Mouse (Mus musculus) limb, embryonic 14.5 days (tissue): ENCODE measurements around the gene Traf1. TPM values are rescaled to one million over a fixed set of nuclear protein-coding genes. Genes with fewer than 3 reads are reported as not detected.
A peak's percentile ranks its signal among the peaks of the same experiment; 100 is the strongest.

ENCODE experiments used
- ATAC-seq: fragments of 200-750 bp; cut with Nextera tagmentation; 2 replicates; pipeline ENCODE4 v1.8.0; 2017; ENCODE audit warnings: low read depth, moderate number of reproducible peaks, moderate TSS enrichment; ENCODE audit not compliant: low FRiP score
- DNase-seq: peaks from one replicate; pipeline ENCODE4 v3.0.0-alpha.2; 2015; ENCODE audit warnings: low spot score
- H3K27ac ChIP-seq: fragments of 300-500 bp; sonication (generic); replicated peaks from 2 replicates; pipeline ENCODE4 v1.5.1; 2014; ENCODE audit warnings: low read depth, mild to moderate bottlenecking, low read length, moderate library complexity, mixed read lengths
- H3K27me3 ChIP-seq: fragments of 300-500 bp; sonication (generic); 2 replicates; pipeline ENCODE4 v1.6.1; 2014; ENCODE audit warnings: low read length, mixed read lengths; ENCODE audit not compliant: control insufficient read depth, insufficient read depth
- H3K36me3 ChIP-seq: fragments of 300-500 bp; sonication (generic); 2 replicates; pipeline ENCODE4 v1.6.1; 2014; ENCODE audit warnings: mild to moderate bottlenecking, low read length, moderate library complexity, mixed read lengths; ENCODE audit not compliant: control insufficient read depth, insufficient read depth
- H3K4me1 ChIP-seq: fragments of 300-500 bp; sonication (generic); 2 replicates; pipeline ENCODE4 v1.6.1; 2014; ENCODE audit warnings: antibody characterized with exemption, low read length, mixed read lengths; ENCODE audit not compliant: control insufficient read depth, insufficient read depth
- H3K4me2 ChIP-seq: fragments of 300-500 bp; sonication (generic); replicated peaks from 2 replicates; pipeline ENCODE4 v1.6.1; 2014; ENCODE audit warnings: low read depth, mild to moderate bottlenecking, low read length, moderate library complexity; ENCODE audit not compliant: severe bottlenecking
- H3K4me3 ChIP-seq: fragments of 300-500 bp; sonication (generic); replicated peaks from 2 replicates; pipeline ENCODE4 v1.5.1; 2014; ENCODE audit warnings: low read length
- H3K9ac ChIP-seq: fragments of 300-500 bp; sonication (generic); 2 replicates; pipeline ENCODE4 v1.6.1; 2014; ENCODE audit warnings: mild to moderate bottlenecking, low read depth, low read length, moderate library complexity; ENCODE audit not compliant: severe bottlenecking
- H3K9me3 ChIP-seq: fragments of 300-500 bp; sonication (generic); 2 replicates; pipeline ENCODE4 v1.6.1; 2016; ENCODE audit warnings: low read length; ENCODE audit not compliant: control insufficient read depth
- POLR2A ChIP-seq: fragments of 200-500 bp; IDR thresholded peaks from 2 replicates; pipeline ENCODE4 v1.8.0; 2012; ENCODE audit warnings: inconsistent platforms, mild to moderate bottlenecking, moderate library complexity, borderline replicate concordance; ENCODE audit not compliant: insufficient read depth, insufficient read length; ENCODE audit errors: extremely low read depth
- whole genome bisulfite sequencing: fragments of 180-500 bp; shearing (Covaris S2); extraction: QIAGEN DNeasy Blood & Tissue Kit; methylation state at CpG from one replicate; pipeline ENCODE4 v1.1.7; 2014; 5-methylcytosine and 5-hydroxymethylcytosine counted together
- polyA plus RNA-seq, 2 experiments: library from polyadenylated mRNA; depleted of rRNA in 1 of 2; stranded (reverse) in 1 of 2; unstranded in 1 of 2; fragments of >200 nt; fragmentation: Nextera tagmentation in 1 of 2; extraction: Ambion mirVana in 1 of 2; gene quantifications; 2 replicates each; pipeline versions ENCODE4 v1.2.1 to v1.2.3; 2012 to 2014

Gene Traf1
- polyA plus RNA-seq, 2 experiments = 4.0 to 5.1 TPM

DNA sequence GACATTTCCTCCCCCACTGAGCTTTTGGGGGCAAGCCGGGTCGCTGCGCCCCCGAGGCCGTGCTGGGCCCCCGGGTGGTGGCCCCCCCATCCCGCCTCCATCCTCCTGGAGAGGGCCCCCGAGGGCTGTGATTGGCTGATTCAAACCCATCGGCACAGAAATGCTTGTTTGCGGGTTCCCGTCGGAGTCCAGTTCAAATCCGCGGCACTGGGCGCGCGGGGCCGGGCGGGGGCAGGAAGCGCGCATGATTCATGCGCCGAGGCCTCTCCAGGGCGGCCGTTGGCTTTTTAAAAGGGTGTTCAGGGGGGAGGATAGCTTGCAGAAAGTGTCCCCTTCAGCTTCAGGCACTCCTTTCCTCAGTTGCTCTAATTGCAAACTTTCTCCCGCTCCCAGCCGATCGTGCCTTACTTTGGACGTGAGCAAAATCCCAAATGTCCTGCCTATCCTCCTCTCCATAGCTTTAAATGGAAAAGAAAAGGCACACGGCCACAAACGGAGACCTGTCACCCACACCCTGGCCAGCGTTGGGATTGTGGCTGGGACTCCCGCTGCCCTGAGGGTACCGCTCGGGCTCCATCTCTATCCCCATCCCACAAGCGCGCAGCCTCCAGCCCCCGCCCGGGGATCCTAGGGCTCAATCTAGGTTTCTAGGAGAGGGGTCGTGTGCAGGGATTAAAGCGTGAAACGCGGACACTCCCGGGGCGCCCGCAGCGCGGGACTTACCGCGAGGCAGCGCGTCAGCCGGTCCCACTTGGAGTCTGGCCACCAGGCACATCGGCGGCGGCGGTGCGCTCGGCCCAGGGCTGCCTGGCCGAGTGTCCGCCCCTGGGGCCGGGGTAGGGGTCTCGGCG lies 48.1 kb downstream of the Traf1 start, which contains the start of gene Phf19:
Gene Phf19 (minus strand): TSS at position 809 of the 851 bp plus-strand sequence.
- Histone ChIP-seq H3K4me2 (peak within 1 kb of the TSS; percentile 97), H3K36me3 (no peaks in the 10 kb centered on the region), H3K27ac (no peak within 1 kb of the TSS), H3K4me3 (peak within 1 kb of the TSS; percentile 54), H3K9ac (peak within 1 kb of the TSS; percentile 69), H3K9me3 (no peaks in the 10 kb centered on the region), H3K4me1 (0 out of 2 replicates have a peak, but pooled peaks cover 3% of the 10 kb centered on the region), H3K27me3 (peaks cover 62% of the 10 kb centered on the region)
- TF ChIP-seq POLR2A = no peak
- WGBS = under 1% methylated on average over 47 of the region's 64 CpGs
- ATAC-seq (peak; percentile 39), DNase-seq (no peak)

DNA sequence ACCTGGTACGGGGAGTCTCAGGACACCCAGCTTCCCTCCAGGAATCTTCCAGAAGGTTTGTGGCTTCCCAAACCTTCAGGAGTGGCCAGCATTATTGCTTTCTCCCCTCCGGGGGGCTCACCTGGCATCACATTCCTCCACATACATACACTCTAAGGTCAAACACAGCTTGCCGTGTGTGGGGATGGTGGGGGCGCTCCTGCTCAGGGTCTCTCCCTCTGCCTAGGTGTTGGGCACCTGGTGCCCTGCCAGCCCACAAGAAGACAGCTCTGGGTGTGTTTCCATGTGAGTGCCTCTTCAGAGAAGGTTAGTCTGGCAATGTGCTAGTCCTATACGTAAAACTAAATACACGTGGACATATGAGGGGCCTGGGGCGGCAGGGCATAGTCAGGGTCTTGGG lies 49.0 kb downstream of the Traf1 start:
- Histone ChIP-seq H3K27ac (no peak overlapping the region), H3K4me2 (peak overlapping the region; percentile 97; the same call in 1 of the 2 replicates), H3K36me3 (no peaks in the 10 kb centered on the region), H3K4me1 (0 out of 2 replicates have a peak, but pooled peaks cover 3% of the 10 kb centered on the region), H3K9ac (0 out of 2 replicates have a peak overlapping the region, but pooled peaks have one; percentile 69), H3K9me3 (no peaks in the 10 kb centered on the region), H3K4me3 (peak overlapping the region; percentile 54), H3K27me3 (peaks cover 64% of the 10 kb centered on the region)
- ATAC-seq (no peak), DNase-seq (no peak)
- TF ChIP-seq POLR2A = no peak
- whole genome bisulfite sequencing = 36% methylated on average over 7 of the region's 7 CpGs

DNA sequence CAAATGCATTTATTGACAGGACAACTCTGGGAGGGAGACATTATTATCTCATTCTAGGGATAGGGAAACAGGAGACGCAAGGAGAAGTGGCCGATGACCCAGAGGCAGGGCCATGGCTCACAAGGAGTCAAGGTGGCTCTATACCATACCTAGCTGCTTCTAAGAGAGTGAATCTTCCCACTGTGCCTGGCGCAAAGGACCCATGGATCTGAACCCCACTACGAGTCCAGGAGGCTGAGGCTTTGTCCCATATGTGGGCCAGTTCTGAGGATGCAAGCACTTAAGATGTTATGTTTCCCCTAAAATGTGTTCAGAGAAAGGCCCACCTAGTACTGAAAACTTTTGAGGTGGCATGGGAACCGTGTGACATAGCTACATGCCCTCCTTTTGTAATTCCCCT lies 49.7 kb downstream of the Traf1 start:
- H3K9me3 ChIP-seq = no peaks in the 10 kb centered on the region
- no peak overlapping the region for H3K9ac ChIP-seq
- TF ChIP-seq POLR2A = no peak
- H3K27ac ChIP-seq = no peak overlapping the region
- no peak for ATAC-seq
- H3K36me3 ChIP-seq = no peaks in the 10 kb centered on the region
- H3K4me1 ChIP-seq = 0 out of 2 replicates have a peak, but pooled peaks cover 3% of the 10 kb centered on the region
- H3K4me3 ChIP-seq = no peak overlapping the region
- WGBS = 80% methylated on average over 5 of the region's 5 CpGs
- DNase-seq = no peak
- H3K27me3 ChIP-seq = peaks cover 68% of the 10 kb centered on the region
- H3K4me2 ChIP-seq = no peak overlapping the region

DNA sequence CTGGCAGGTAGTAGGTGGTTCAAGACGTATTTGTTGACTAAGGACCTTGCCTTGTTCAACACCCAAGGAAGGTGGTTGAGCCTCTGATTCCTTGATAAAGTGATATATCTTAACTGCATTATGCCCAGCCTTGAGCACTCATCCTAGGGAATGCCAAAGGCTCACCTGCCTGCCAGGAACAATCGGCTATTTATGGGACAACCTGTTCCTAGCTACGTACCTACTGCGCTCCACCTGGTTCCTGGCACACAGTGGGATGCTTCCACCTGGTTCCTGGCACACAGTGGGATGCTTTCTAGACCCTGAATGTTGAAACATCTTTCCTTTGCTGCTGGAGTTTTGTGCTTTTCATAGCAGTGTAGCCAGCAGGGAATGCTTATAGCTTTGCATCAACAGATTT lies 51.9 kb downstream of the Traf1 start:
- no peak overlapping the region for H3K4me2 ChIP-seq
- peaks cover 58% of the 10 kb centered on the region for H3K27me3 ChIP-seq
- 0 out of 2 replicates have a peak, but pooled peaks cover 3% of the 10 kb centered on the region for H3K4me1 ChIP-seq
- no peaks in the 10 kb centered on the region for H3K9me3 ChIP-seq
- WGBS = 91% methylated on average over 4 of the region's 4 CpGs
- no peak for ATAC-seq
- TF ChIP-seq POLR2A = no peak
- no peak overlapping the region for H3K27ac ChIP-seq
- no peaks in the 10 kb centered on the region for H3K36me3 ChIP-seq
- no peak for DNase-seq
- no peak overlapping the region for H3K4me3 ChIP-seq
- no peak overlapping the region for H3K9ac ChIP-seq

DNA sequence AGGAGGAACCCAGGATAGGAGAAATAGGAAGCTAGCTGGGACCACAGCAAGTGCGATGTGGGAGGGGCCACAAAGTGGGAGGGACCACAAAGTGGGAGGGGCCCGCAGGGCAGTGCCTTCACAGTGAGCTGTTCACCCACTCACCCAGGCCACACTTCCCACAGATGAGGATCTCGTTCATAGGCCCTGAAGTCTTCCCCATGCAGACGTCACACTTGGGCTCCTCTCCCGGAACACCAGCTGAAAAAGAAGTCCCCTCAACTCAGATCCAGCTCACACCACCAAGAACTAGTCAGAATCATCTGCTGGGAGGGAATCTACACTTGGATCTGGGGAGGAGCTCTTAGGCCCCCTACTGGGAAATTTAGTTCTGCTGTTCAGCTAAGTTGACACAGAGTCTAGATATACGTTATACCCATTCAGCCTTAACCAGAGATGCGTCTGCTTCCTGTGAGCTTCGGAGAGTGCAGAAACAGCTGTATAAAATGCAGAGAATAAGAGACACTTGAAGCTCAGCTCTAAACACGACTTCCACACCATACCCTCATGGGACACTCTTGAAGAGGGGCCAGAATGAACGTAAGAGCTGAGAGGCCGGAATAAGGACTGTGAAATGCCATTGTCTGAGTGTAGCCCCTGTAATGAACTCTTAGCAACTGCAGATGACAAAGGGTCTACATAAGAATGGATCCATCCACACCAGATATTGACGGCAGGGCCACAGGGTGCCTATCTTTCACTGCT lies 54.5 kb downstream of the Traf1 start:
- Histone ChIP-seq H3K27ac (no peak overlapping the region), H3K4me2 (no peak overlapping the region), H3K36me3 (no peaks in the 10 kb centered on the region), H3K9me3 (no peaks in the 10 kb centered on the region), H3K4me3 (no peak overlapping the region), H3K4me1 (no peaks in the 10 kb centered on the region), H3K9ac (no peak overlapping the region), H3K27me3 (peaks cover 32% of the 10 kb centered on the region)
- WGBS = 50% methylated on average over 12 of the region's 12 CpGs
- no peak for TF ChIP-seq POLR2A
- DNase-seq (peak; percentile 24), ATAC-seq (no peak)
